In genomic region chr19:14225787-14226186, GRCm38 (mm10) we compare ENCODE assay signal across 17 mouse cellular contexts.
DNase-seq lines count a peak whose midpoint lies in the region; ATAC-seq lines count a peak whose summit lies in the region.
"Had no signal": no experiment of that assay in that cellular context is flagged by ENCODE, and none has a peak within 500 bp of the region (broad histone marks: within the 10 kb centered on the region; RNA-seq: fewer than 3 reads in every experiment).

No protein-coding gene starts in this region.

- 0 out of 2 replicates have a peak, but pooled peaks have one; percentile 31 for ATAC-seq in heart, embryonic 14.5 days (ENCODE audit: insufficient number of reproducible peaks, insufficient read depth, low FRiP score, low read depth)
- ATAC-seq: liver, embryonic 12.5 days; midbrain, embryonic 13.5 days had no signal

- H3K27ac ChIP-seq in heart, embryonic 14.5 days (replicated peaks in 1 of 2; ENCODE audit: control insufficient read depth in 1 of 2, insufficient read depth in 1 of 2, low read depth in 2 of 2, low read length in 2 of 2), result no peak overlapping the region
- no peak overlapping the region for H3K27ac ChIP-seq in embryonic facial prominence, embryonic 10.5 days (replicated peaks)
- H3K27ac ChIP-seq: embryonic facial prominence, embryonic 13.5 days; hindbrain, embryonic 13.5 days; kidney, embryonic 15.5 days; liver, embryonic 12.5 days; midbrain, embryonic 13.5 days had no signal

- no peak overlapping the region for H3K4me2 ChIP-seq in heart, embryonic 14.5 days (ENCODE audit: low read length)
- H3K4me2 ChIP-seq: embryonic facial prominence, embryonic 13.5 days; hindbrain, embryonic 13.5 days; kidney, embryonic 15.5 days; liver, embryonic 12.5 days; lung, embryonic 14.5 days; midbrain, embryonic 13.5 days had no signal

- 31% methylated on average over 4 of the region's 4 CpGs for WGBS in heart, embryonic 14.5 days
- 50% methylated on average over 4 of the region's 4 CpGs for WGBS in embryonic facial prominence, embryonic 10.5 days

- DNase-seq in heart, postnatal 4 days, result no peak
- peak; percentile 11 for DNase-seq in embryonic facial prominence, embryonic 10.5 days (ENCODE audit: low spot score)
- DNase-seq in forelimb bud, embryonic 11.5 days (ENCODE audit: low read depth, low spot score), result peak; percentile 45
- peak; percentile 78 for DNase-seq in skeletal muscle tissue, adult 2 months (ENCODE audit: low read depth, low spot score)
- DNase-seq in natural killer cell, adult 2 months (ENCODE audit: low spot score in 2 of 2), result no peak
- DNase-seq in lung, postnatal 4 days, result no peak
- DNase-seq: cerebellum, adult 11 months; cerebellum, postnatal 36 days; layer of hippocampus, postnatal 36 days; lung, embryonic 14.5 days had no signal

- no peaks in the 10 kb centered on the region for H3K27me3 ChIP-seq in heart, embryonic 14.5 days (ENCODE audit: control insufficient read depth, insufficient read depth, low read length)
- H3K27me3 ChIP-seq in embryonic facial prominence, embryonic 10.5 days (replicated peaks; ENCODE audit: low read depth, poor library complexity, severe bottlenecking), result no peaks in the 10 kb centered on the region
- H3K27me3 ChIP-seq: hindbrain, embryonic 13.5 days; kidney, embryonic 15.5 days; liver, embryonic 12.5 days; midbrain, embryonic 13.5 days had no signal

- no peaks in the 10 kb centered on the region for H3K36me3 ChIP-seq in heart, embryonic 14.5 days (ENCODE audit: control insufficient read depth, insufficient read depth, low read length)
- no peaks in the 10 kb centered on the region for H3K36me3 ChIP-seq in embryonic facial prominence, embryonic 10.5 days (replicated peaks)
- H3K36me3 ChIP-seq: embryonic facial prominence, embryonic 13.5 days; G1E; hindbrain, embryonic 13.5 days; kidney, embryonic 15.5 days; liver, embryonic 12.5 days; midbrain, embryonic 13.5 days had no signal

- no peak overlapping the region for H3K4me3 ChIP-seq in heart, embryonic 14.5 days (ENCODE audit: control insufficient read depth in 1 of 2, insufficient read depth in 1 of 2, low read depth in 1 of 2, low read length in 2 of 2)
- H3K4me3 ChIP-seq in embryonic facial prominence, embryonic 10.5 days, result no peak overlapping the region
- H3K4me3 ChIP-seq: embryonic facial prominence, embryonic 13.5 days; hindbrain, embryonic 13.5 days; kidney, embryonic 15.5 days; liver, embryonic 12.5 days; midbrain, embryonic 13.5 days had no signal

- no peak overlapping the region for H3K9ac ChIP-seq in heart, embryonic 14.5 days (ENCODE audit: low read length)
- H3K9ac ChIP-seq: embryonic facial prominence, embryonic 13.5 days; hindbrain, embryonic 13.5 days; kidney, embryonic 15.5 days; liver, embryonic 12.5 days; lung, embryonic 14.5 days; midbrain, embryonic 13.5 days had no signal

- no peaks in the 10 kb centered on the region for H3K9me3 ChIP-seq in heart, embryonic 14.5 days (ENCODE audit: control insufficient read depth, low read length)
- no peaks in the 10 kb centered on the region for H3K9me3 ChIP-seq in embryonic facial prominence, embryonic 10.5 days
- H3K9me3 ChIP-seq: embryonic facial prominence, embryonic 13.5 days; G1E; hindbrain, embryonic 13.5 days; kidney, embryonic 15.5 days; liver, embryonic 12.5 days; midbrain, embryonic 13.5 days had no signal

- peaks cover 3 to 9% of the 10 kb centered on the region in 2 experiments; a peak in 3 of 4 replicates for H3K4me1 ChIP-seq in heart, embryonic 14.5 days (ENCODE audit: control insufficient read depth in 2 of 2, insufficient read depth in 2 of 2, low read length in 2 of 2)
- peaks cover 13% of the 10 kb centered on the region for H3K4me1 ChIP-seq in embryonic facial prominence, embryonic 10.5 days
- H3K4me1 ChIP-seq: embryonic facial prominence, embryonic 13.5 days; hindbrain, embryonic 13.5 days; kidney, embryonic 15.5 days; liver, embryonic 12.5 days had no signal

Comparison
In these comparisons a context has a peak if more than half of its experiments do, and no peak if none do; other contexts are left out.
1. DNase-seq: peak in embryonic facial prominence, embryonic 10.5 days (single experiment), forelimb bud, embryonic 11.5 days (single experiment) and skeletal muscle tissue, adult 2 months (single experiment); none in heart, postnatal 4 days (single experiment), natural killer cell, adult 2 months (0 of 2) and lung, postnatal 4 days (0 of 2).